Mouse (Mus musculus): ENCODE measurements around the gene Arhgef15. TPM values are rescaled to one million over a fixed set of nuclear protein-coding genes. Genes with fewer than 3 reads are reported as not detected.
A peak's percentile ranks its signal among the peaks of the same experiment; 100 is the strongest.

The Arhgef15 gene
- total and polyA plus RNA-seq, 3 experiments, result 0.04 TPM; not detected in 2

DNA sequence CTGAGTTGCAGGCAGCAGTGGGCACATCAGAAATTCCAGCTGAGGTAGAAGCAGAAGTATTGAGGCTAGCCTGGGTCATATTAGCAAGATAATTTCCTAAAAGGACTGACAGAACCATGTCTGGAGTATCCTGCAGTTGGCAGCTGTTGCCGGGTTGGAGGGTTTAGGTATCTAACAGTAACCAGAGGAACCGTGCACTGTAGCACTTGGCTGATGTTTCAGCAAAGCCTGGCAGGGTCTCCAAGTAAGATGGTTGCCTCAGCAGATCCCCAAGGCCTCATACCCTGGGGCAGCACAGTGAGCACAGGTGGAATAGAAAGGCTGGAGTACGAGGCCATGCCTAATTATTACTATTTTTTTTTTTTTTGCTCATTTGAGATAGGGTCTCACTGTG lies 52.1 kb downstream of the Arhgef15 start:
- no peak for DNase-seq (ENCODE audit: extremely low read depth)
- Histone ChIP-seq H3K27me3 (replicated peaks) (peaks cover under 1% of the 10 kb centered on the region), H3K4me2 (ENCODE audit: insufficient read depth, low read depth, poor library complexity, severe bottlenecking) (no peak overlapping the region), H3K79me2 (replicated peaks; ENCODE audit: control insufficient read depth, extremely low read depth, insufficient read depth, poor library complexity, severe bottlenecking) (peaks cover 19% of the 10 kb centered on the region), H3K4me3 (replicated peaks in 1 of 3; ENCODE audit: low read depth in 2 of 3, low read length in 2 of 3, poor library complexity in 1 of 3) (no peak overlapping the region), H3K4me1 (ENCODE audit: control insufficient read depth in 1 of 2, insufficient read depth in 2 of 2) (peaks cover 5 to 28% of the 10 kb centered on the region in 2 experiments; a peak in 3 of 4 replicates), H3K9ac (ENCODE audit: insufficient read depth, low read depth) (no peak overlapping the region), H3K9me3 (replicated peaks; ENCODE audit: low read length) (no peaks in the 10 kb centered on the region), H3K27ac (ENCODE audit: insufficient read depth, low read depth) (no peak overlapping the region), H3K36me3 (replicated peaks in 1 of 2; ENCODE audit: control insufficient read depth in 1 of 2, insufficient read depth in 1 of 2, low read length in 1 of 2) (peaks cover 36 to 54% of the 10 kb centered on the region in 2 experiments)
- dilution Hi-C loops (cut with MboI; ENCODE audit: extremely low pct_ligation_motif_present, extremely low pct_unique_long_range_greater_than_20kb, low sequenced_read_pairs) (no loop called here), in situ Hi-C loops (cut with MboI; ENCODE audit: low pct_ligation_motif_present, low pct_unique_long_range_greater_than_20kb, low sequenced_read_pairs) (no loop called here)
- TF ChIP-seq MAFK (IDR thresholded peaks at IDR 0.05; ENCODE audit: insufficient replicate concordance, low read length) (peak; percentile 16; the same call in 1 of the 2 replicates), ZMIZ1 (IDR thresholded peaks at IDR 0.05; ENCODE audit: low read depth, low read length) (0 out of 2 replicates have a peak, but pooled peaks have one; percentile 11), ZKSCAN1 (IDR thresholded peaks at IDR 0.05; ENCODE audit: borderline replicate concordance, low read depth, low read length) (no peak), UBTF (IDR thresholded peaks at IDR 0.05; ENCODE audit: low read depth, low read length) (no peak)

DNA sequence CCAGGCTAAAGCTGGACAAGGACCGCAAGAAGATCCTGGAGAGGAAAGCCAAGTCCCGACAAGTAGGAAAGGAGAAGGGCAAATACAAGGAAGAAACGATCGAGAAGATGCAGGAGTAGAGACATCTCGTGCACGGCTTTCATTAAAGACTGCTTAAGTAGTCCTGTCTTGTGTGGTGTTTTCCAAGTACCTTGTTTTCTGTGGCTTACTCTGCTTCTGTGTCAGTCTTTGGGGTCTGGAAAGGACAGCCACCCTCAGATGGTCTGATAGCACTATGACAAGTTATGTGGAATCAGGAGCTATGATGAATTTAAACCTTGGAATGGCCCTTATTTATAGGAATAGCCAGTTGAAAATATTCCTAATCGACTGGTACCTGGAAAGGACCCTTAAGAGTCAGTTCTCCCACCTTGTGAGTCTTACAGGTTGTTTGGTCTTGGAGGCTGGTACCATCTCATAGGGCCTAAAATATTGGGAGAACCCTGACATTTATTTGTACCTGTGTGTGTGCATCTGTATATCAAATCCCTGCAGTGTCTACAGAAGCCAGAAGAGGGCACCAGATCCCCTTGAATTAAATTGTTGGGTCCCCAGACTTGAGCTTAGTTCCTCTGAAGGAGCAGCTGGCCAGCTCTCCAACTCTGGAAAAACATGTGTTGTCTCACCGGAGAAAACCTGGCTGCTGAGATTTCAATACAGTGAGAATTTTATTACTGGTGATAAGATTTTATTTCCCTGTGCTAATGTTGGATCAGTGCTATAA lies 52.7 kb downstream of the Arhgef15 start:
- peak; percentile 81 for DNase-seq (ENCODE audit: extremely low read depth)
- dilution Hi-C loops (cut with MboI; ENCODE audit: extremely low pct_ligation_motif_present, extremely low pct_unique_long_range_greater_than_20kb, low sequenced_read_pairs), result no loop called here
- peaks cover 19% of the 10 kb centered on the region for H3K79me2 ChIP-seq (replicated peaks; ENCODE audit: control insufficient read depth, extremely low read depth, insufficient read depth, poor library complexity, severe bottlenecking)
- H3K9ac ChIP-seq (ENCODE audit: insufficient read depth, low read depth), result no peak overlapping the region
- in situ Hi-C loops (cut with MboI; ENCODE audit: low pct_ligation_motif_present, low pct_unique_long_range_greater_than_20kb, low sequenced_read_pairs), result loop anchor here (5.0 kb wide), 1 partner anchor 68 kb away; no protein-coding TSS in a partner anchor
- no peak overlapping the region for H3K4me3 ChIP-seq (replicated peaks in 1 of 3; ENCODE audit: low read depth in 2 of 3, low read length in 2 of 3, poor library complexity in 1 of 3)
- TF ChIP-seq MEF2A (IDR thresholded peaks at IDR 0.05; ENCODE audit: borderline replicate concordance, low read depth, low read length) (no peak), CTCF (conservative IDR thresholded peaks at IDR 0.05 in 1 of 2, IDR thresholded peaks at IDR 0.05 in 1 of 2; ENCODE audit: low read depth in 2 of 2, low read length in 2 of 2) (peak; percentile 66 to 82), ELF1 (IDR thresholded peaks at IDR 0.05; ENCODE audit: low read depth, low read length) (no peak), MAZ (IDR thresholded peaks at IDR 0.05; ENCODE audit: low read depth, low read length) (no peak), E2F4 (IDR thresholded peaks at IDR 0.05; ENCODE audit: insufficient replicate concordance, low read depth, low read length) (no peak), USF1 (IDR thresholded peaks at IDR 0.05; ENCODE audit: low read depth, low read length) (no peak), IRF4 (IDR thresholded peaks at IDR 0.05; ENCODE audit: low read depth, low read length) (no peak), CHD2 (IDR thresholded peaks at IDR 0.05; ENCODE audit: low read length) (0 out of 2 replicates have a peak, but pooled peaks have one; percentile 27), RAD21 (IDR thresholded peaks at IDR 0.05; ENCODE audit: low read depth, low read length) (peak; percentile 31), ZMIZ1 (IDR thresholded peaks at IDR 0.05; ENCODE audit: low read depth, low read length) (0 out of 2 replicates have a peak, but pooled peaks have one; percentile 59)
- H3K9me3 ChIP-seq (replicated peaks; ENCODE audit: low read length), result no peaks in the 10 kb centered on the region
- H3K4me1 ChIP-seq (ENCODE audit: control insufficient read depth in 1 of 2, insufficient read depth in 2 of 2), result peaks cover 5 to 28% of the 10 kb centered on the region in 2 experiments; a peak in 3 of 4 replicates
- H3K27me3 ChIP-seq (replicated peaks), result peaks cover 7% of the 10 kb centered on the region
- H3K36me3 ChIP-seq (replicated peaks in 1 of 2; ENCODE audit: control insufficient read depth in 1 of 2, insufficient read depth in 1 of 2, low read length in 1 of 2), result peaks cover 36 to 54% of the 10 kb centered on the region in 2 experiments
- H3K27ac ChIP-seq (ENCODE audit: insufficient read depth, low read depth), result no peak overlapping the region
- no peak overlapping the region for H3K4me2 ChIP-seq (ENCODE audit: insufficient read depth, low read depth, poor library complexity, severe bottlenecking)

All from CH12.LX (cell line).